ENCODE assay signal across 17 mouse cellular contexts in genomic region chr9:108729050-108729449, GRCm38 (mm10). TPM values are rescaled to one million over a fixed set of nuclear protein-coding genes. Genes with fewer than 3 reads are reported as not detected.
DNase-seq lines count a peak whose midpoint lies in the region; ATAC-seq and TF ChIP-seq lines count a peak whose summit lies in the region.
"Had no signal": no experiment of that assay in that cellular context is flagged by ENCODE, and none has a peak within 500 bp of the region (broad histone marks: within the 10 kb centered on the region; RNA-seq: fewer than 3 reads in every experiment).

No protein-coding gene starts in this region.

- no peak for ATAC-seq in kidney, postnatal 0 days (replicated peaks; ENCODE audit: low FRiP score, low read depth)
- no peak for ATAC-seq in midbrain, embryonic 14.5 days (ENCODE audit: low FRiP score, low TSS enrichment)

- DNase-seq in cerebellum, postnatal 10 days, result peak; percentile 14 to 16
- DNase-seq in cerebellum, adult 8-10 months, result no peak
- DNase-seq in kidney, postnatal 0 days (ENCODE audit: low spot score), result no peak
- DNase-seq in kidney, adult 11 months, result no peak
- peak; percentile 24 for DNase-seq in midbrain, embryonic 14.5 days
- DNase-seq in midbrain, embryonic 10.5 days (ENCODE audit: low spot score), result no peak
- DNase-seq in urinary bladder, postnatal 36 days (ENCODE audit: low spot score in 2 of 2), result no peak
- DNase-seq in T-cell, adult 2 months (ENCODE audit: low spot score), result no peak
- DNase-seq: cerebellum, adult 11 months; kidney, postnatal 25 days; thymus, postnatal 14 days had no signal

- H3K4me2 ChIP-seq in kidney, postnatal 0 days (ENCODE audit: low read length), result no peak overlapping the region
- no peak overlapping the region for H3K4me2 ChIP-seq in midbrain, embryonic 14.5 days (ENCODE audit: low read length)
- H3K4me2 ChIP-seq: embryonic facial prominence, embryonic 12.5 days; heart, embryonic 13.5 days; liver, embryonic 11.5 days had no signal

- H3K9ac ChIP-seq in kidney, postnatal 0 days (ENCODE audit: low read depth, low read length), result no peak overlapping the region
- no peak overlapping the region for H3K9ac ChIP-seq in midbrain, embryonic 14.5 days (replicated peaks; ENCODE audit: low read length)
- H3K9ac ChIP-seq: embryonic facial prominence, embryonic 12.5 days; heart, embryonic 13.5 days had no signal

- peaks cover 12% of the 10 kb centered on the region; the same call in 1 of the 2 replicates for H3K36me3 ChIP-seq in kidney, postnatal 0 days (ENCODE audit: insufficient read depth, low read length)
- peaks cover 26% of the 10 kb centered on the region for H3K36me3 ChIP-seq in midbrain, embryonic 14.5 days (ENCODE audit: control insufficient read depth, insufficient read depth, low read length)
- peaks cover 31% of the 10 kb centered on the region for H3K36me3 ChIP-seq in midbrain, embryonic 10.5 days
- H3K36me3 ChIP-seq: G1E had no signal

- TF ChIP-seq CTCF in kidney, postnatal 0 days (IDR thresholded peaks at IDR 0.05; ENCODE audit: low read depth), result peak; percentile 44

- H3K27me3 ChIP-seq in kidney, postnatal 0 days (ENCODE audit: insufficient read depth, low read length), result no peaks in the 10 kb centered on the region
- H3K27me3 ChIP-seq in midbrain, embryonic 14.5 days (ENCODE audit: control insufficient read depth, insufficient read depth, low read length), result no peaks in the 10 kb centered on the region
- H3K27me3 ChIP-seq in midbrain, embryonic 10.5 days (ENCODE audit: low read depth, poor library complexity, severe bottlenecking), result no peaks in the 10 kb centered on the region
- H3K27me3 ChIP-seq: embryonic facial prominence, embryonic 12.5 days; heart, embryonic 13.5 days; megakaryocyte, embryonic 14.5 days had no signal

- no peak overlapping the region for H3K27ac ChIP-seq in kidney, postnatal 0 days
- H3K27ac ChIP-seq in midbrain, embryonic 14.5 days (replicated peaks; ENCODE audit: low read depth, low read length), result no peak overlapping the region
- H3K27ac ChIP-seq in midbrain, embryonic 10.5 days (replicated peaks), result no peak overlapping the region
- H3K27ac ChIP-seq: embryonic facial prominence, embryonic 12.5 days; heart, embryonic 13.5 days; hindbrain, embryonic 10.5 days had no signal

- H3K4me1 ChIP-seq in kidney, postnatal 0 days (replicated peaks; ENCODE audit: insufficient read depth, low read length), result no peaks in the 10 kb centered on the region
- H3K4me1 ChIP-seq in midbrain, embryonic 14.5 days (ENCODE audit: control insufficient read depth, insufficient read depth, low read length), result no peaks in the 10 kb centered on the region
- no peaks in the 10 kb centered on the region for H3K4me1 ChIP-seq in midbrain, embryonic 10.5 days
- H3K4me1 ChIP-seq: embryonic facial prominence, embryonic 12.5 days; heart, embryonic 13.5 days; hindbrain, embryonic 10.5 days had no signal

- H3K9me3 ChIP-seq in kidney, postnatal 0 days (replicated peaks; ENCODE audit: low read length), result no peaks in the 10 kb centered on the region
- H3K9me3 ChIP-seq in midbrain, embryonic 14.5 days (ENCODE audit: control insufficient read depth, low read length), result no peaks in the 10 kb centered on the region
- H3K9me3 ChIP-seq in midbrain, embryonic 10.5 days (replicated peaks), result no peaks in the 10 kb centered on the region
- H3K9me3 ChIP-seq: embryonic facial prominence, embryonic 12.5 days; G1E; heart, embryonic 13.5 days; hindbrain, embryonic 10.5 days; megakaryocyte, embryonic 14.5 days had no signal

- no peak overlapping the region for H3K4me3 ChIP-seq in kidney, postnatal 0 days (replicated peaks; ENCODE audit: low read depth, low read length)
- H3K4me3 ChIP-seq in midbrain, embryonic 14.5 days (replicated peaks; ENCODE audit: low read depth, low read length), result no peak overlapping the region
- H3K4me3 ChIP-seq in midbrain, embryonic 10.5 days, result no peak overlapping the region
- H3K4me3 ChIP-seq: embryonic facial prominence, embryonic 12.5 days; heart, embryonic 13.5 days; hindbrain, embryonic 10.5 days; megakaryocyte, embryonic 14.5 days had no signal

RNA-seq across cellular contexts. Expression of gene Prkar2a, which starts 39.9 kb away (rescaled TPM):
- 18.0 and 18.6 TPM in 2 replicates for polyA plus RNA-seq in kidney, postnatal 0 days (2015; fragmentation: Nextera tagmentation; extraction: Ambion mirVana)
- 53.8 and 68.1 TPM in 2 replicates for polyA plus RNA-seq in midbrain, embryonic 14.5 days (2014; fragmentation: Nextera tagmentation; extraction: Ambion mirVana)
- 34.6 and 40.8 TPM in 2 replicates for polyA plus RNA-seq in midbrain, embryonic 10.5 days (2016; fragmentation: Nextera tagmentation; extraction: Ambion mirVana)
- polyA plus RNA-seq: G1E had no signal

RNA-seq across cellular contexts. Expression of gene Ip6k2, which starts 54.5 kb away (rescaled TPM):
- polyA plus RNA-seq in kidney, postnatal 0 days (2015; fragmentation: Nextera tagmentation; extraction: Ambion mirVana), result 74.6 and 79.5 TPM in 2 replicates
- polyA plus RNA-seq in midbrain, embryonic 14.5 days (2014; fragmentation: Nextera tagmentation; extraction: Ambion mirVana), result 256 and 286 TPM in 2 replicates
- 89.0 and 105 TPM in 2 replicates for polyA plus RNA-seq in midbrain, embryonic 10.5 days (2016; fragmentation: Nextera tagmentation; extraction: Ambion mirVana)

Comparison
In these comparisons a context has a peak if more than half of its experiments do, and no peak if none do; other contexts are left out.
1. DNase-seq: peak in cerebellum, postnatal 10 days (2 of 2) and midbrain, embryonic 14.5 days (single experiment); none in cerebellum, adult 8-10 months (single experiment), kidney, postnatal 0 days (single experiment), kidney, adult 11 months (single experiment), midbrain, embryonic 10.5 days (single experiment), urinary bladder, postnatal 36 days (0 of 2) and T-cell, adult 2 months (single experiment).